Mouse (Mus musculus): ENCODE measurements at regions not wholly inside any gene's neighbourhood (a gene's known extent, or its start where the extent isn't known, plus 50 kb on each side); places are given as distances from the start of the nearest gene placed in this dataset.

- Histone ChIP-seq H3K27ac (no peak overlapping the region), H3K9me3 (ENCODE audit: control insufficient read depth, low read length) (no peaks in the 10 kb centered on the region), H3K9ac (replicated peaks) (no peak overlapping the region), H3K4me1 (replicated peaks; ENCODE audit: control insufficient read depth in 2 of 2, insufficient read depth in 2 of 2, low read length in 1 of 2) (peaks cover 0 to 25% of the 10 kb centered on the region in 2 experiments; a peak in 3 of 4 replicates), H3K4me3 (ENCODE audit: insufficient read depth in 1 of 2, low read depth in 2 of 2, low read length in 2 of 2) (no peak overlapping the region), H3K4me2 (ENCODE audit: low read depth) (no peak overlapping the region), H3K36me3 (replicated peaks; ENCODE audit: control insufficient read depth, insufficient read depth, low read depth) (no peaks in the 10 kb centered on the region), H3K27me3 (ENCODE audit: control insufficient read depth, insufficient read depth, low read length) (peaks cover 46% of the 10 kb centered on the region)
- TF ChIP-seq EP300 (IDR thresholded peaks at IDR 0.05; ENCODE audit: low read depth): no peak
- no peak for TF ChIP-seq CTCF (IDR thresholded peaks at IDR 0.05; ENCODE audit: low read depth)
- DNase-seq (ENCODE audit: low read depth in 3 of 3, low spot score in 3 of 3) (no peak), ATAC-seq (ENCODE audit: insufficient read depth) (no peak)
- WGBS (ENCODE audit: insufficient replicate concordance): 35% methylated on average over 5 of the region's 5 CpGs
These were observed 195.9 kb downstream of the Enc1 start for GRCm38 (mm10) chr13:97436719-97437350.

DNA sequence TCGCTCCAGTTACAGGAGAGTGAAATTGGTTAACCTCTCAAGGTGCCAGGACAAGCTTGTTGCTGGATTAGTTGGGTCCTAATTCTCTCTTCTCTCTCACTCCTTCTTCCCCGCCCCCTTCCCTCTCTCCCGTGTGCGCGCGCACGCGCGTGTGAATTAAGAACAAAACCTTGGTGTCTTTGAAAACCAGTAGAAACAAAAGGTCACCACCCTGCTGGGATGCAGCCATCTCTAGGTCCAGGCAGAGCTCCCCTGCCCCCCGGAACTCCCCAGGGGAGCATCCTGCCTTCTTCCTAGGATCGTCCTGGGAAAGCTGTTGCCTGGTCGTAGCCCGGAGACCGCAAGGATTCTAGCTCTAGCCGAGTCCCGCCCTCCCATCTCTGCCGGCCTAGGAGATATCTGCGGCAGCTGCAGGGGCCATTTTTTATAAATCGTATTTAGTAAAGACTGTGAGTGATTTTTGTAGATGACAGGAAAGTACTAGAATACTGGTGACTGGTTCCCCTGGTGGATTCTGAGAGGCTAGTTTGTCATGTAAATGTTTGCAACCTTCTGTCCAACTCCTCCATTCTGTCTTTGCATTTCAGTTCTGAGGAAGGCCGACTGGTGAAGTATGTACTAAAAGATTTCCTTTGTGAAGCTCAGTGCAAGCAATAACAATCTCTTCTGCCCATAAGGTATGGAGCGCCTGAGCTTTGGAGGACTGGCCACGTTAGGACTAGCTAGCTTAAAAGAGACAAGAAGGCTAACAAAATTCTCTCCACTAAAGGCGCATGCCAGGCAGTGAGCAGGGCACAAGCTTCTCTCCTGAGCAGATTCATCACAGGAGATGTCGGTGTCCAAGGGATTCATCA lies 195.2 kb downstream of the Enc1 start:
- no peak for DNase-seq (ENCODE audit: low read depth in 3 of 3, low spot score in 3 of 3)
- Histone ChIP-seq H3K27ac (no peak overlapping the region), H3K4me3 (ENCODE audit: insufficient read depth in 1 of 2, low read depth in 2 of 2, low read length in 2 of 2) (peak overlapping the region; percentile 32 to 38), H3K9ac (replicated peaks) (no peak overlapping the region), H3K9me3 (ENCODE audit: control insufficient read depth, low read length) (no peaks in the 10 kb centered on the region), H3K36me3 (replicated peaks; ENCODE audit: control insufficient read depth, insufficient read depth, low read depth) (no peaks in the 10 kb centered on the region), H3K4me1 (replicated peaks; ENCODE audit: control insufficient read depth in 2 of 2, insufficient read depth in 2 of 2, low read length in 1 of 2) (peaks cover 0 to 23% of the 10 kb centered on the region in 2 experiments; a peak in 3 of 4 replicates), H3K4me2 (ENCODE audit: low read depth) (peak overlapping the region; percentile 63), H3K27me3 (ENCODE audit: control insufficient read depth, insufficient read depth, low read length) (peaks cover 46% of the 10 kb centered on the region)
- no peak for ATAC-seq (ENCODE audit: insufficient read depth)
- 9% methylated on average over 24 of the region's 24 CpGs for WGBS (ENCODE audit: insufficient replicate concordance)
- TF ChIP-seq EP300 (IDR thresholded peaks at IDR 0.05; ENCODE audit: low read depth): no peak
- TF ChIP-seq CTCF (IDR thresholded peaks at IDR 0.05; ENCODE audit: low read depth): no peak

DNA sequence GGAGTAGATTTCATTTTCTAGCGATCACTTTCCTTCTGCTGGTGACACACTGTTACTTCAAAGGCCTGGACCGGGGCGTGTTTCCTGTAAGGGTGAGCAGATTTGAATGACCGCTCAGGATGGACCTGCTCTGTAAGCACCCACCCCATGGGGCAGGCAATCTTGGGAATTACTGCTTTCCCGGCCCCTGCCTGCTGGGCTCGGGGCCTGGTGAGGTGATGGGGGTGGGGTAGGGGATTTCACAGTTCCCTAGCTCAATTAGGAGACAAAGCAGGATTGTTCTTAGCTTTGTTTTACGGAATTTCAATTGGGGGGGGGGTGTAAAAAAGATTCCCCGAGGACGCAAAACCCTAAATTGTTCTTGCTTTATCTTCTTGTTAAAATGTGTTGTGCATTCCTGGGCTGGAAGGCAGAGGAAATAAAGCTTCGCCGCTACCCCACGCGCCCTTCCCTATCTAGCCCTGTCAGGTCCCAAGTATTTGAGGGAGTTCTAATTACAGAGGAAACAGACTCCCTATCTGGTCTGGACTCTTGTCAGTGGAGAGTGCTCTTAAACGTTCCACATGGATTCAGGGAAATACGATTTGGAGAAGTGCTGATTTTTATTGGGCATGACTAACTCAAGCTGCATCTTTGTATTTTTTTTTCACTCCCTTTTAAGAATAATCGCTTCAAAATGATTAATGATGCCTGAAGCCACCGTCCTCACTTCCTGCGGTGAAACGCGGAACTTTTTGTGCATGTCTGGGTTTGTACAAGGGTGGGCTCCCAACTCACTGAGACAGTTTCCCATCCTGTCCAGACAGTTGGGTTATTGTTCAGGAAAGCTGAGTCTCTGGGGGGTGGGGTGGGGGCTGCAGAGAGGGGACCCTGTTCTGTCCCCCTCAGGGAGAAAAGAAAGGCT lies 194.3 kb downstream of the Enc1 start:
- Histone ChIP-seq H3K27ac (no peak overlapping the region), H3K4me2 (ENCODE audit: low read depth) (peak overlapping the region; percentile 63), H3K9ac (replicated peaks) (no peak overlapping the region), H3K36me3 (replicated peaks; ENCODE audit: control insufficient read depth, insufficient read depth, low read depth) (no peaks in the 10 kb centered on the region), H3K4me1 (replicated peaks; ENCODE audit: control insufficient read depth in 2 of 2, insufficient read depth in 2 of 2, low read length in 1 of 2) (peaks cover 0 to 20% of the 10 kb centered on the region in 2 experiments; a peak in 3 of 4 replicates), H3K27me3 (ENCODE audit: control insufficient read depth, insufficient read depth, low read length) (peaks cover 46% of the 10 kb centered on the region), H3K9me3 (ENCODE audit: control insufficient read depth, low read length) (no peaks in the 10 kb centered on the region), H3K4me3 (ENCODE audit: insufficient read depth in 1 of 2, low read depth in 2 of 2, low read length in 2 of 2) (peak overlapping the region in 1 of 2 experiments; percentile 38; a peak in 1 of 4 replicates)
- no peak for TF ChIP-seq CTCF (IDR thresholded peaks at IDR 0.05; ENCODE audit: low read depth)
- DNase-seq (ENCODE audit: low read depth in 3 of 3, low spot score in 3 of 3): no peak
- ATAC-seq (ENCODE audit: insufficient read depth): no peak
- 4% methylated on average over 20 of the region's 20 CpGs for WGBS (ENCODE audit: insufficient replicate concordance)

GRCm38 (mm10) chr13:97434167-97434566 lies 193.3 kb downstream of the Enc1 start:
- Histone ChIP-seq H3K9ac (replicated peaks) (no peak overlapping the region), H3K4me1 (replicated peaks; ENCODE audit: control insufficient read depth in 2 of 2, insufficient read depth in 2 of 2, low read length in 1 of 2) (peaks cover 0 to 16% of the 10 kb centered on the region in 2 experiments; a peak in 3 of 4 replicates), H3K4me3 (ENCODE audit: insufficient read depth in 1 of 2, low read depth in 2 of 2, low read length in 2 of 2) (no peak overlapping the region), H3K36me3 (replicated peaks; ENCODE audit: control insufficient read depth, insufficient read depth, low read depth) (no peaks in the 10 kb centered on the region), H3K9me3 (ENCODE audit: control insufficient read depth, low read length) (no peaks in the 10 kb centered on the region), H3K27me3 (ENCODE audit: control insufficient read depth, insufficient read depth, low read length) (peaks cover 46% of the 10 kb centered on the region), H3K4me2 (ENCODE audit: low read depth) (no peak overlapping the region), H3K27ac (no peak overlapping the region)
- DNase-seq (ENCODE audit: low read depth in 3 of 3, low spot score in 3 of 3) (no peak), ATAC-seq (ENCODE audit: insufficient read depth) (no peak)
- WGBS (ENCODE audit: insufficient replicate concordance): 47% methylated on average over 7 of the region's 7 CpGs
- TF ChIP-seq EP300 (IDR thresholded peaks at IDR 0.05; ENCODE audit: low read depth) (no peak), CTCF (IDR thresholded peaks at IDR 0.05; ENCODE audit: low read depth) (no peak)

Measured in liver, embryonic 14.5 days (tissue).